Mouse (Mus musculus) heart, postnatal 0 days (tissue): Measurements from ENCODE around the gene Usp10.

ENCODE experiments used
- CTCF ChIP-seq: IDR thresholded peaks from 2 replicates; pipeline ENCODE4 v1.5.1; 2016; ENCODE audit warnings: antibody characterized with exemption, control low read depth, low read depth
- EP300 ChIP-seq: IDR thresholded peaks from 2 replicates; pipeline ENCODE4 v1.6.1; 2016; ENCODE audit warnings: antibody characterized with exemption, low read depth

DNA sequence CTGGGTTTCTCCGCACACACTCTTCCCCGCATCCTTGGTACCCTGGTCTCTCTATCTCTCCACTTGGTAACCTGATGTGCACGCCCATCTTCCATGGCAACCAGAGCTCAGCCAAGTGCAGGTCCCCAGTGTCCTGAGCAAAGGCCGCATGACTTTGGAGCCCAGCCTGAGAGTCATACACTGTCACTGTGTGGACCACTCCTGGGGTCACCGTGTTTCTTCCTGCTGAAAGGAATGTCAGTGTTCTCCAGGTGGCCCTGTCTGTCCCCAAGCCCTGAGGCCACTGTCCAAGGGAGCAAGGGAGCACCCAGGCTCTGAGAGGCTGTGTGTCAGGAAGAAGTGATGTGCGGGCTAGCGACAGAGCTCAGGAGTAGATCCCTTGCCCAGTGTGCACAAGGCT, 26.9 kb upstream of the Usp10 start:
- no peak for TF ChIP-seq CTCF
- no peak for TF ChIP-seq EP300
